Mouse (Mus musculus): ENCODE results near the gene Hoxc4. TPM values are rescaled to one million over a fixed set of nuclear protein-coding genes. Genes with fewer than 3 reads are reported as not detected.

Hoxc4 gene
- polyA plus RNA-seq, 1 experiment from 2014 or later: 29.6 TPM

- peaks cover 5% of the 10 kb centered on the region; the same call in 1 of the 2 replicates for H3K4me1 ChIP-seq (replicated peaks)
- WGBS: 1% methylated on average over 27 of the region's 27 CpGs
- H3K36me3 ChIP-seq: no peaks in the 10 kb centered on the region
- no peak for DNase-seq (ENCODE audit: low spot score)
- peaks cover 100% of the 10 kb centered on the region for H3K27me3 ChIP-seq (ENCODE audit: insufficient read depth, poor library complexity, severe bottlenecking)
- H3K27ac ChIP-seq: no peak overlapping the region
- no peaks in the 10 kb centered on the region for H3K9me3 ChIP-seq
- H3K4me3 ChIP-seq: no peak overlapping the region
Measured at GRCm38 (mm10) chr15:103009265-103010111, 9.2 kb upstream of the Hoxc4 start.

GRCm38 (mm10) chr15:103010112-103010846 lies 8.5 kb upstream of the Hoxc4 start:
- Histone ChIP-seq H3K27me3 (ENCODE audit: insufficient read depth, poor library complexity, severe bottlenecking) (peaks cover 100% of the 10 kb centered on the region), H3K9me3 (no peaks in the 10 kb centered on the region), H3K4me3 (no peak overlapping the region), H3K36me3 (no peaks in the 10 kb centered on the region), H3K4me1 (replicated peaks) (peaks cover 5% of the 10 kb centered on the region; the same call in 1 of the 2 replicates), H3K27ac (no peak overlapping the region)
- DNase-seq (ENCODE audit: low spot score): no peak
- under 1% methylated on average over 31 of the region's 31 CpGs for WGBS

GRCm38 (mm10) chr15:103010847-103011555 lies 7.7 kb upstream of the Hoxc4 start:
- Histone ChIP-seq H3K36me3 (no peaks in the 10 kb centered on the region), H3K9me3 (no peaks in the 10 kb centered on the region), H3K27me3 (ENCODE audit: insufficient read depth, poor library complexity, severe bottlenecking) (peaks cover 100% of the 10 kb centered on the region), H3K4me3 (no peak overlapping the region), H3K27ac (no peak overlapping the region), H3K4me1 (replicated peaks) (peaks cover 5% of the 10 kb centered on the region; the same call in 1 of the 2 replicates)
- under 1% methylated on average over 28 of the region's 28 CpGs for WGBS
- no peak for DNase-seq (ENCODE audit: low spot score)

GRCm38 (mm10) chr15:103011928-103012486 lies 6.7 kb upstream of the Hoxc4 start:
- no peak overlapping the region for H3K4me3 ChIP-seq
- WGBS: 1% methylated on average over 26 of the region's 26 CpGs
- peaks cover 5% of the 10 kb centered on the region; the same call in 1 of the 2 replicates for H3K4me1 ChIP-seq (replicated peaks)
- no peak overlapping the region for H3K27ac ChIP-seq
- H3K36me3 ChIP-seq: no peaks in the 10 kb centered on the region
- DNase-seq (ENCODE audit: low spot score): no peak
- peaks cover 100% of the 10 kb centered on the region for H3K27me3 ChIP-seq (ENCODE audit: insufficient read depth, poor library complexity, severe bottlenecking)
- no peaks in the 10 kb centered on the region for H3K9me3 ChIP-seq

GRCm38 (mm10) chr15:103013238-103013984 lies 5.3 kb upstream of the Hoxc4 start:
- no peak overlapping the region for H3K4me3 ChIP-seq
- no peak overlapping the region for H3K27ac ChIP-seq
- H3K27me3 ChIP-seq (ENCODE audit: insufficient read depth, poor library complexity, severe bottlenecking): peaks cover 100% of the 10 kb centered on the region
- 3% methylated on average over 17 of the region's 17 CpGs for WGBS
- DNase-seq (ENCODE audit: low spot score): peak; percentile 54
- no peaks in the 10 kb centered on the region for H3K36me3 ChIP-seq
- H3K9me3 ChIP-seq: no peaks in the 10 kb centered on the region
- peaks cover 5% of the 10 kb centered on the region; the same call in 1 of the 2 replicates for H3K4me1 ChIP-seq (replicated peaks)

GRCm38 (mm10) chr15:103014166-103015008 lies 4.3 kb upstream of the Hoxc4 start:
- WGBS: under 1% methylated on average over 54 of the region's 57 CpGs
- no peaks in the 10 kb centered on the region for H3K9me3 ChIP-seq
- peaks cover 5% of the 10 kb centered on the region; the same call in 1 of the 2 replicates for H3K4me1 ChIP-seq (replicated peaks)
- peaks cover 100% of the 10 kb centered on the region for H3K27me3 ChIP-seq (ENCODE audit: insufficient read depth, poor library complexity, severe bottlenecking)
- peak; percentile 56 for DNase-seq (ENCODE audit: low spot score)
- H3K27ac ChIP-seq: no peak overlapping the region
- no peaks in the 10 kb centered on the region for H3K36me3 ChIP-seq
- H3K4me3 ChIP-seq: peak overlapping the region; percentile 26

- no peaks in the 10 kb centered on the region for H3K9me3 ChIP-seq
- H3K4me3 ChIP-seq: peak overlapping the region; percentile 26; the same call in 1 of the 2 replicates
- H3K27ac ChIP-seq: no peak overlapping the region
- no peaks in the 10 kb centered on the region for H3K36me3 ChIP-seq
- H3K4me1 ChIP-seq (replicated peaks): peaks cover 5% of the 10 kb centered on the region; the same call in 1 of the 2 replicates
- DNase-seq (ENCODE audit: low spot score): peak; percentile 34
- under 1% methylated on average over 26 of the region's 28 CpGs for WGBS
- H3K27me3 ChIP-seq (ENCODE audit: insufficient read depth, poor library complexity, severe bottlenecking): peaks cover 100% of the 10 kb centered on the region
Measured at GRCm38 (mm10) chr15:103015009-103015399, 3.7 kb upstream of the Hoxc4 start.

GRCm38 (mm10) chr15:103015406-103016166 lies 3.1 kb upstream of the Hoxc4 start:
- H3K27me3 ChIP-seq (ENCODE audit: insufficient read depth, poor library complexity, severe bottlenecking): peaks cover 100% of the 10 kb centered on the region
- peak overlapping the region; percentile 26; the same call in 1 of the 2 replicates for H3K4me3 ChIP-seq

GRCm38 (mm10) chr15:103020899-103021418 lies 2.2 kb downstream of the Hoxc4 start:
- H3K27ac ChIP-seq: no peak overlapping the region
- peaks cover 100% of the 10 kb centered on the region for H3K27me3 ChIP-seq (ENCODE audit: insufficient read depth, poor library complexity, severe bottlenecking)
- H3K4me1 ChIP-seq (replicated peaks): no peaks in the 10 kb centered on the region
- H3K36me3 ChIP-seq: no peaks in the 10 kb centered on the region
- no peaks in the 10 kb centered on the region for H3K9me3 ChIP-seq
- DNase-seq (ENCODE audit: low spot score): no peak
- WGBS: 2% methylated on average over 8 of the region's 8 CpGs
- H3K4me3 ChIP-seq: no peak overlapping the region

More at GRCm38 (mm10) chr15:103015406-103016166, 3.1 kb upstream of the Hoxc4 start:
- 1% methylated on average over 19 of the region's 19 CpGs for WGBS
- peaks cover 5% of the 10 kb centered on the region; the same call in 1 of the 2 replicates for H3K4me1 ChIP-seq (replicated peaks)
- H3K9me3 ChIP-seq: no peaks in the 10 kb centered on the region
- no peak overlapping the region for H3K27ac ChIP-seq
- no peaks in the 10 kb centered on the region for H3K36me3 ChIP-seq
- peak; percentile 51 for DNase-seq (ENCODE audit: low spot score)

GRCm38 (mm10) chr15:103021544-103021943 lies 2.8 kb downstream of the Hoxc4 start:
- H3K36me3 ChIP-seq: no peaks in the 10 kb centered on the region
- H3K27me3 ChIP-seq (ENCODE audit: insufficient read depth, poor library complexity, severe bottlenecking): peaks cover 100% of the 10 kb centered on the region
- no peak overlapping the region for H3K27ac ChIP-seq
- DNase-seq (ENCODE audit: low spot score): no peak
- H3K4me1 ChIP-seq (replicated peaks): no peaks in the 10 kb centered on the region
- WGBS: 8% methylated on average over 8 of the region's 8 CpGs
- no peak overlapping the region for H3K4me3 ChIP-seq
- no peaks in the 10 kb centered on the region for H3K9me3 ChIP-seq
